Mouse (Mus musculus) lung, postnatal 4 days (tissue): ENCODE measurements around the gene Gm8879.
"Not testable (repeated sequence)": the region's sequence is repeated elsewhere in the genome, so short reads cannot be mapped to it uniquely, and the experiment has no call there.

Experiments
- DNase-seq, 2 experiments: peaks; one replicate each; pipeline ENCODE4 v3.0.0; 2021

Gm8879 gene

GRCm38 (mm10) chr5:11127334-11127733 is at the start of gene Gm8879:
Gm8879 (plus strand) TSS chr5:11127634.
- DNase-seq: not testable (repeated sequence)

GRCm38 (mm10) chr5:11138031-11138430 is 10.6 kb downstream of the Gm8879 start:
- peak in 1 of 2 experiments; percentile 20 for DNase-seq
